Mouse (Mus musculus): ENCODE measurements around the gene Slc41a3.

The Slc41a3 gene

DNA sequence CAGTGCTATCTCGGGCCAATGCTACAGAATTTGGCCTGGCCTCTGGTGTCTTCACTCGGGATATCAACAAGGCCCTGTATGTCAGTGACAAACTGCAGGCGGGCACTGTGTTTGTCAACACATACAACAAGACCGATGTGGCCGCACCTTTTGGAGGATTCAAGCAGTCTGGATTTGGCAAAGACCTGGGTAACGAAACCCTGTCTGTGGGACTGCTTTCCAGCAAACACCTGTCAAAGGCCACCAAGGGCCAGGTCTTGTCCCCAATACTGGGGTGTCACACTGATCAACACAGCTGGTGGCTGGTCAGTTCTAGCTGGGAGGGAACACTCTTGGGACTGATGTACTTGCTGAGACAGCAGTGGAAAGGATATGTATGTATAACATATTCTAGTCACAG lies 6.3 kb upstream of the Slc41a3 start:
- no peak for DNase-seq (ENCODE audit: low spot score)

DNA sequence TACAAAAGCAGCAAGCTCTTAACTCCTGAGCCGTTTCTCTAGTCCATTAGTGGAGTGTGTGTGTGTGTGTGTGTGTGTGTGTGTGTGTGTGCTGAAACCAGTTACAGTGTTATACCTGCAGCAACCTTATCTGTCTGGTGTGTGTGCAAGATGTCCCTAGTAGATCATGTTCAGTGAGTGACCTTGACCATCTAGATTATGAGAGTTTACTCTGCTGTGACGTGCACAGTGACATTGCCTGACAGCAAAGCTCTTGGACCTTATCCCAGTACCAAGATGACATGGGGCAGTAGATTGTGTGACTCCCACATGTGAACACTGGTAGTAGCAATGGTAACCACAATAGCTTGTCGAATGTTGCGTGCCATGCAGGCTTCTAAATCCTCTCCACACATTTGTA lies 4.2 kb upstream of the Slc41a3 start:
- no peak for DNase-seq (ENCODE audit: low spot score)

DNA sequence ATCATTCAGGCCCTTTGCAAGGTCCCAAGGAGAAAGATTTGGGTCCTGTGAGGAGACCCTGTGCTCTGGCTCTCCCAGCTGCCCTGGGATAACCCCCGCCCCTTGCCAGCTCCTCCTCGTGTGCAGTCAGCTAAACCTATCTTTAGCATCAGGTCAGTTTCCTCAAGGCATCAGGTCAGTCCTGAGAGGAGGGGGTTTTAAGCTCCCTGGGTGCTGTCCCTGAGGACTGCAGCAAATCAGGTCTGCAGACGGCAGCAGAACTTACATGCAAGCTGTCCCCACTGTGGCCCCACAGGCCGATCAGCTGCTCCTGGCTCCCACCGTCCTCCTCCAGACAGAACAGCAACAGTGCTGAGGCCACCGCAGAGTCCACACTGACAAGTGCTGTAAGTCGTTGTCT lies 2.8 kb upstream of the Slc41a3 start:
- no peak for DNase-seq (ENCODE audit: low spot score)

DNA sequence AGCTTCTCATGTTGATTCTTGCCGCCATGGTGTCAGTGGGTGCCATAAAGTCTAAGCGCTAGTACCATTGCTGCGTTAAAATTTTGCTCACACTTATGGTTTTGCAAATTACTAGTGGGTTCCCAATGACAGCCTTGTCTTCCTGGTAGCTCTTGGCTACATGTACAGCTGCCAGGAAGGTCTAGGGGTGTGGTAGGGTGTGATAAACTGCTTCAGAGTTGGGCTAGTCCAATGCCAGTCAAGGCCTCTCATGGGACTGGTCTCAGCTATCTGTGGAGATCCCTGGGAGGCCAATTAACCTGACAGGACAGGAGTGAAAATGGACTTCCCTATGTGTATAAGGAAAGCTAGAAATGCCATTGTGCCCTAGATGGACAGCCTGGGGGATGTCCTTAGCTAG lies 2.2 kb upstream of the Slc41a3 start:
- DNase-seq (ENCODE audit: low spot score): no peak

DNA sequence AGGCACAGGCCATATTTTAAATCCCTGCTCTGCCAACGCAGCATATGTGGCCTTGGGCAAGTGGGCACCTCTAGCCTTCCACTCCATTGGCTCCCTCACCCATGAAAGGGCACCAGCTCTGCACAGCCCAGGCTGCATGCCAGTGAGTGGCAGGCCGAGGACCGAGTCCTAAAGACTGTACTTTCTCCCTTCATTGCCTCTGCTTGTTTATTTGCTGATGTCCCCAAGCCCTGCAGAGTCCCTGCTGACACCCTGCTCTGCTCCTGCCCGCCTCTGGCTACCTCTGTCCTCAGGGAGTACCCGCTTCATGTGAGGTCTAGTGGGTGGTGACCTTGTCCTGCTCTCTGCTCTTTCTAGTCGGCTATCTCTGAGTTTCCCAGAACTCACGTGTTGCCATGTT lies 1.4 kb upstream of the Slc41a3 start:
- DNase-seq (ENCODE audit: low spot score): no peak

DNA sequence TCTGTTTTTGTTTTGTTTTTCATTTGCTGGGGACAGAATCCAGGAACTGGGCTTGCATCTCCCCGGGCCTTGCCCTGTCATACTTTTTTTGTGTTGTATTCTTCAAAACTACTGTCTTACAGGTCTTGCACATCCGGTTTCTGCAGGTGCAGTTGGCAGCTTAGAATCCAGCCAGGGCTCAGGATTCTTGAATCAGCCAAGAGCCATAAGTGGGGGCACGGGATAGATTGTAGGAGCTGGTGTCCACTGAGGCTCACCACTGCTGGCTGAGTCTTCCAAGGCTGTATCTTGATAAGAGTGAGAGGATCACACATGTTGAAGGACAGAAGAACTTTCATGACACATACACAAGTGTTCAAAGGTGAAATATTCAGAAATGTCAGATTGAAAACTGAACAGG lies 395 bp upstream of the Slc41a3 start:
- no peak for DNase-seq (ENCODE audit: low spot score)

DNA sequence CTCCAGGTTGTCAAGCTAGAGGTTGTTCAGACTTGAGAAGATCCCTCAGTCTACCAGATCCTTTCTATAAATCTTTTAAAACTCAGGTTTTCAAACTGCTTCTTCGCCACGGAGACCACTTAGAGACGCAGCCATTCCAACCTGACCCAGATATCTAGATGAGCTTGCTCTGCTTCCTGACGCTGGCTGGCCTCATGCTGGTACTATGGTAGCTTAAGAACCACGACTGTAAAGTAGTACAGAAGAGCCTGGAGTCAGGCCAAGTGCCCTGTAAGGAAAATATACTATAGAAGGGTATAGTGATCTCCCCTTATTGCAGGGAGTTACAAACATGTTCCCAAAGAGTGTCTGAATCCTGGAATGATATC lies 757 bp downstream of the Slc41a3 start:
- no peak for DNase-seq (ENCODE audit: low spot score)

DNA sequence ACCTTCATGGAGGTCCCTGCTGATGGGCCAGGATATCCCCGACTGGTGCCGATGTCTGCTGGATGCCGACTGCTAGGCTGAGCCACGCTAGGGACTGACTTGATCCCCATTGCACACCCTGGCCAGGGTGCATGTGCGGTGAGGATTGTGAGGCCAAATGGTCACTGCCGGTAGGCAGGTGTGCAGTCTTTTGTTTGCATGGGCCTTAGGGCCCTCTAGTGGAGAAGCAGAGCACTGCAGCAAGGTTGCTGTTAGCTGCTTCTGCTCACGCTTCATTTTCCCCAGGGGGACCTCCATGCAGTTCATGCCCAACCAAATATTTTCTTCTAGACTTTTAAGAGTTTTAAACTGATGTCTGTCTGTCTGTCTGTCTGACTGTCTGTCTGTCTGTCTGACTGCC lies 2.0 kb downstream of the Slc41a3 start:
- peak; percentile 84 for DNase-seq (ENCODE audit: low spot score)

DNA sequence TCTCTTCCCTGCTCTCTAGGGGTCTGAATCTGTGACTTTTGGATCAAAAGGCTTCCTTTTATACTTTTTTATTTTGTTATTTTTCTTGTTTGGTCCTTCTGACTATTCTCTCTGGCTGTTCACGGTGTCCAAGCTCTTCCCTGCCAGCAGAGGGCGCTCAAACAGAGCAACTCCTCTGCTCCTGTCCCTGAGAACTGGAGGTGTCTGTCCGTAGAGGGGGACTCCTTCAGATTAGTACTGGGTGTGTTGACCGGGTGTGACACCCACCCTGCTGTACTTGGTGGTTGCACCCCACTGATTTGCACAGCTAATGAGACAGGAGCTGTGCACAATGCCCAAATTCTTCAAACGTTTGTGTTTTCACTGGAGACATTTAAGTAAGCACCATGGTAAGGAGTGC lies 2.7 kb downstream of the Slc41a3 start:
- DNase-seq (ENCODE audit: low spot score): peak; percentile 87

DNA sequence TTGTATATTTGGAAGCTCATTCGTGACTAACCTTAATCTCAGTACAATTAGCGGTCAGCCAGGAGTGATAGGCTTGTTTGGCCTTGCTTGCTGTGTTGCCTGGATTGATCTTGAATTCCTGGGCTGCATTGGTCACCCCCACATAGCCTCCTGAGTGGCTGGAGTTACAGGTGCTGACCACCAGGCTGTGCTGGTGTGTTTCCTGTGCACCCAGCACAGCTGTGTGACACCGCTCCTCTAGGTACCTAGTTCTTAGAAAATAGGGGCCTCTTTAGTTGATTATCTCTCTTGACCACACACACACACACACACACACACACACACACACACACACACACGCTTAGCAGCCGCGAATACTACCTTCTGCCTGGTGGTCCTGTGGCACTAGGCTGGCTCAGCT lies 3.7 kb downstream of the Slc41a3 start:
- peak; percentile 77 for DNase-seq (ENCODE audit: low spot score)

DNA sequence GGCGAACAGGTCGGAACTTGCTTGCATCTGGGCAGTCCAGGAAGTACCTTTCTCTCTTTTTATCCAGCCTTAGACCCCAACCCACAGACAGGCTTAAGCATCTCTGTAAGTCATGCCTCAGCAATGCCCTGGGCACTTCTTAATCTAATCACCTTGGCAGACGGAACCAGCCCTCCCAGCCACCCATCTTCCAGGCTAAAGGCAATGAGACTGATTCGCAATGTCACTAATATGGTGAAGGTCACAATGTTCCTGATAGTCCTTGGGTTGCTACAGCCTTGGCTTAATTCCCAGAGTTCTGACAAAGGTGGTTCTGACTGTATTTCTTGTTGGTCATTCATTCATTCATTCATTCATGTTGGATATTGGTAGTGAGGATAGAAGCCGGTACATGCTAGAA lies 5.7 kb downstream of the Slc41a3 start:
- no peak for DNase-seq (ENCODE audit: low spot score)

DNA sequence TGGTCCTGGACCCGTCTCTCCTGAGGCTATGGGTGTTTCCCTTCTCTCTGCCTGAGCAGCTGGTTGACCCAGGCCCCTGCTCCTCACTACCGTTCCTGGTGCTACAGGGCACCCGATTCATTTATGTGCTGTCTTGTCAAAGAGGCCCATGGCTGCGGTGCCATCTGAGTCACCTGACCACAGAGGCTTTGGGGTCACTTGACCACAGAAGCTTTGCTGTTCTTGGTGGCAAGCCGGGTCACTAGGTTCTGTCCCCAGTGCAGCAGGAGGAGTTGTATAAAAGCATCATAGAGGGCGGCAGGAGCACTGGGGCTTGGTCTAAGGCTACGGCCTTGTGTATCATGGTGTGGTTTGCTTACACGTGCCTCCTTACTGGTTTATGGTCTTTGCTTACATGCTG lies 8.8 kb downstream of the Slc41a3 start:
- DNase-seq (ENCODE audit: low spot score): no peak

DNA sequence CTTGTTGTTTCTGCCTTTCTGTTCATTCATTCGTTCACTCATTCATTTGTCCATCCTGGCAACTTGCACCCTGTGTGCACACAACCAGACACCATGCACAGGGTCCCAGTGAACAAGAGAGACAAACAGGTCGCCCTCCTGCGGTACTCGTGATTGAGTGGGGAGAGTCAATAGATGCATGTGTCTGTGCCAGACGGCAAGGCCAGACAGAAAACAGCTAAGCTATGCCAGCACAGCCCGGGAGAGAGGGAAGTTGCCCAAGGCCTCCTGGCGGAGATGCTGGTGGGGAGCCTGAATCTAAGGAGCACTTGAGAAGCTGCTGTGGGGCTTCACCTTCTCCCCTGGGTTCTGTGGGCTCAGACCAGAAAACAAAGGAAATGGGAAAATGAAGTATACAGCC lies 10.8 kb downstream of the Slc41a3 start:
- no peak for DNase-seq (ENCODE audit: low spot score)

DNA sequence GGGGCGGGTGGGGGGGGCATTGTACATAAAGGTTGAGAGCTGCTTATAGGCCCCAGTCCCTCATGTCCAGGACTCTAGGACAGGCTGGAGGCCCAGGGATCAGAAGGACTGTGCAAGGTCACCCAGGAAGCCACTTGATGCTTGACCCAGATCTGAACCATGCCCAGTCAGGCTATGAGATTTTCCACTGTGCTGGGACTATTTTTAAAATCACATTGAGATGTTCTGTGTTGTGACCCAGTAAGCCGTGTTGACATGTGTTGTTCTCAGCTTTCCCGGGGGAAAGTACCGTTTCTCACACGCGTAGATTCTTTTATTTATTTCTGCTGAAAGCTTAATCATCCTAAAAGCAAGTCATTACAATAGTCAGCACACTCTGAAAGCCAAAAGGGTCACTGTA lies 11.5 kb downstream of the Slc41a3 start:
- DNase-seq (ENCODE audit: low spot score): no peak

DNA sequence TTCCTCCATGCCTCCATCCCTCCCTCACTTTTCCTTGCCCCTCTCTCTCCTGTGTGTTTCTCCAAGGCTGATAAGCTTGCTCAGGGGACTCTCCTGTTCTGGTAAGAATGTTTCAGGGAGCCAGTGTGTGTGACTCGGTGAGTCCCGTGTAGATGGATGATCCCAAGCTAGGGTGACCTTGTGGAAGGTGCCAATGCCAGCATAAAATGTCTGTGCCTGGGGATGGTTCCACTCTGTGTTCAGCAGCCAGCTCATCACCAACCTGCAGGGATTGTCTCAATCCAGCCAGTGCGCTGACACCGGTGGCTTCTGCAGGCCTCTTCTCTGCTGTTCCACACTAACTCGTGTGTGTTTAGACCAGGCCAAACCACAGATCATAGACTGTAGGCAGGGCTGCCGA lies 12.0 kb downstream of the Slc41a3 start:
- no peak for DNase-seq (ENCODE audit: low spot score)

DNA sequence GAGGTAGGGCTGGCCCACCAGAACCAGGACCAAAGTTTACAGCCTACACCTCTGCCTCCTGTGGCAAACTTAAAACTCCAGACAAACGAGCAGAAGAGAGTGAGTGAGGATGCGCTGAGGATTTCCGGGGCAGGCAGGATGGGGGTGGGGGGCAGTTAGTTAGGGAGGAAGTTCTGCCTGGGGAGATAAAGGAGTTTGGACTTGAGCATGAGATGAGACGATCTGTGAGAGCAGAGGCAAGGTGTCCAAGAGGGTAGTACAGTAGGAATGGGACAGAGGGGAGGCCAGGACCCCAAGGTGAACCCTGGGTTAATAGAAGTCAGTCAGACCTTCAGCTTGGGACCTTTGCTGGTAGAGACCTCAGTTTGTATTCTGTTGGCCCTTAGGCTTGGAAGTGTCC lies 13.7 kb downstream of the Slc41a3 start:
- peak; percentile 64 for DNase-seq (ENCODE audit: low spot score)

DNA sequence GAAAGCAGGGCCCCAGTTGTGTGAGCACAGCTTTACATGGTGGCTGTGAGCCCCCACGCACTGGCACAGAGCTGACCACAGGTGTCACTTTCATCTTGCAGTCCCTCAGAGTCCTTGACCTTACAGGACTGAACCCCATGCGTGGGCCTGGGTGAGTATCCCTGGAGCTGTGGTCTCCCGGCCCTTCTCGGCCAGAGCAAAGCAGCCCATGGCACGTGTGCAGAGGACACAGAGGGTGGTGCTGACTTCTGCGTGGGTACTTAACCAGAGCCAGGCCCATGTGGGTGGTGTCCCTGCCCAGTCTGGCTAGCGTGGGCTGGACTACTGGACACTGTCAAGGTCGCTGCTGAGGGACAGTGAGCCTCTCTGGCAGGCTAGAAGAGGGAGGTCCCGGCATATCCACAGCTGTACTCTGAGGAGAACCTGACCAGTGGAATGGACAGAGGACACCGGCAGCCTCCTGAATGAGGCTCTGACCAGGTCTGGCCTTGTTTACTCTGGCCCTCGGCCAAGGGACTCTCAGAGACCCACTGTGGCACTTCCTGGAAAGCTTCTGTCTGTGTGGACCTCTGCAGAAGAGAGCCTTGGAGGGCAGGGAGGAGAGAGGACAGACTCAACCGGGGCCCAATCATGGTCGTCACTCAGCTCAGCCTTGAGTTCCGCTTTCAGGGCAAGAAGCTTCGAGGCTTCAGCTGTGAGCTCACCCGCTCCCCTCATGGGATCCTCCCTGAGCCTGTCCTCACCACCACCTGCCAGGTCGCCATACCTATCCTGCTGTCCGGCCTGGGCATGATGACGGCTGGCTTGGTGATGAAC lies 14.5 kb downstream of the Slc41a3 start:
- peak; percentile 39 for DNase-seq (ENCODE audit: low spot score)

DNA sequence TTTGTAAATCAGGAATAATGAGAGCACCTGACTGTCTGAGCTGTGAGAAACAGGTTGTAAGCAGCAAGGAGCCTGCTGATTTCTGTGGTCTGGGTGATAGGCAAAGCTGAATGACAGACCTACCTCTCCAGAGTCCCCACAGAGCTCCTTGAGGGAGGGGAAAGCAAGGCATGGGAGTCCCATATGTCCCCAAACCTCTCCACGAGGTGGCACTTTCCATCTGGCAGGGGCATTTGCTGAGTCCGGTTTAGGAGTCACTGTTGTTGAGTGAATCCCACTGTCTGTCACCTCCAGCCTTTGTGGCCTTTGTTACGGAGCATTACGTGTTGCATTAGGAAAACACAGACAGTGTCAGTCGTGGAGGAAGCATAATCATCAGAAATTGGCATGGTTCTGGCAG lies 15.4 kb downstream of the Slc41a3 start:
- peak; percentile 63 for DNase-seq (ENCODE audit: low spot score)

DNA sequence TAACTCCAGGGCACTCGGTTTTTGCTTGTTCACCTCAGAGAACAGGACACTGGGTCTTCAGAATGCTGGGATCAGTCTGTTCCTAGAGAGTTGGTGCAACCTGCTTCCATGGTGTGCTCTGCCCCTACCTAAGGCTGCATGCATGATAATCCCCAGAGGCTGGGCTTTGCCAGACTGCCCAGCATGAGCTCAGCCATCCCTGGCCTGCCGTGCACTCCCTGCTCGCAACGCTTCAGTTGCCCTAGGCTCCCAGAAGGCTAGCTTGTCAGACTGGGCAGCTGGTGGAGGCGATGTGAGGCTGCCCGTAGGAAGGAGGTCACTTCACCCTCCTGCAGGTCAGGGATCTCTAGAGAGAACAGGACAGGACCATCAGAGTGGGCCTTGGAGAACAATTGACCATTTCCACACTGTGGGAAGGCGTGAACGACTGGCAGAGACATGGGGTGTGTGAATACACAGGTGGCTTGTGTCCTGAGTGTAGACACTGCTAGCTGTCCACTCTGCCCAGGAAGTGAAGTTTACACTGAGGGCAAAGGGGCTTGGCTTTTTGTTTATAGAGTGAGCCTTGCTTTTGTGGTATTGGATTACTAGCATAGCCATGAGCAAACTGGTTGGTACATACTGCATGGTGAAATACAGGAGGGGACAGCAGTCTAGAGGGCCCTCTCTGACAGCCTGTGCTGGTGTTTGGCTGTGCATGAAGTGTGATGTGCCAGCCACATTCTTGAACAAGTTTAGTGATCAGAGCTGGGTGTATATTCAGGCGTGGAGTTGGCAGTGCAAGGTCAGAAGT lies 16.5 kb downstream of the Slc41a3 start:
- peak; percentile 39 for DNase-seq (ENCODE audit: low spot score)

DNA sequence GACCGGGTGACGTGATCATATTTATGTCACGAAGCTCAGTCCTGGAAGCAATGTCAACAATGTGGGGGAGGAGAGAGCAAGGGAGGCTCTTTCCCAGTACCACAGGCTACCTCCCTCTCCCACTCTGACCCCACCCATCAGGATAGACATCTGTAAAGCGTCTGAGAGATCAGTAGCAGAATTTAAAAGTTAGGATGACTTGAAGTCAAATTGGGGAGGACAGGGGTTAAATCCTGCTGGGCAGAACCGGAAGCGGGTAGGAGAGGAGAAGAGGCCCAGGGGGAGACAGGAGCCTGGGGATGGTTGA lies 17.0 kb downstream of the Slc41a3 start:
- peak; percentile 60 for DNase-seq (ENCODE audit: low spot score)

DNA sequence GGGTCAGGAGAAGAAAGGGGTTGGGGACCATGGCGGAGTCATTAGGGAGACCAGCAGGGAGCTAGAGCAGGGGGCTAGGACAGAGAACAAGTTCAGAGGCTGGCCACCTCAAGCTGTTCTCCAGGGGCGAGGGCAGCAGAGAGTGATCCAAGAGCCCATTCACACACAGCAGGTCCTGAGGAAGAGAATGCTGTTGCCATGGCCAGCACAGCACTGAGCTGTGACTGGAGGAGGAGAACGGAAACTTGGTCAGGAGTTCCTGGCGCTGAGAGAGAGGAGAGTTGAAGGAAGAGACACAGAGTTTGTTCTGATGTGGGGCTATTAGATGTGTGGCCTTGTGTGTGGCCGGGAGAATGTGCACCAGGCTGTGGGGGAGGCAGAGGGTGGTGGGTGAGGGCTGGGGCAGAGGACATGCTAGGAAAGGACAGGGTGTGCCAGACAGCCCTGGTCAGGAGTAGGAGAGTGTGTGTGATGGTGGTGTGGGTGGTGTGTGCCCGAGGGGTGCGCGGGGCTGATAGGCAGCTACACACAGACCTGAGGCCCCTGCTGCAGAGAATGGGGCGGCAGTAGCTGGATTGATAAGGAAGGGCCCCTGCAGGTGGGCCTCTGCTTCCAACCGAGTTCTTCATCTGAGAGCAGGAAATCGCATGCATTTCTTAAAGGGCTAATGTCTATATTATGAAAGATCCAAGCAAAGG lies 18.4 kb downstream of the Slc41a3 start:
- peak; percentile 84 for DNase-seq (ENCODE audit: low spot score)

DNA sequence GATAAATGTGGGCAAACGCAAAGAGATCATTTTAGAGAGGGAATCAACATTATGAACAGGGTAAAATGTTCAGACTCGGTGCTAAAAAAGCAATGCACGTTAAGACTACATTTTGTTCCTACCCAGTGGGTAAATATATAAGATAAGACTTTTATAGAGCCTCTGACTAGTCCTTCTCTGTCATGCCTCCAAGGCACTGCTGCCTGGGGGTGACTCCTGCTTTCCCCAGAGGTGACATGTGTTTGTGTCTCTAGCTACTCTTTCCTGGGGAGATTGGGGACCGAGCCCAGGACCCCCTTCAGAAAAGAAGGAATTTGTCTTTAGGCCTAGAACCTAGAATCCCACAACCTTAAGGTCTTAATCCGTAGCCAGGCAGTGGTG lies 18.9 kb downstream of the Slc41a3 start:
- DNase-seq (ENCODE audit: low spot score): no peak

DNA sequence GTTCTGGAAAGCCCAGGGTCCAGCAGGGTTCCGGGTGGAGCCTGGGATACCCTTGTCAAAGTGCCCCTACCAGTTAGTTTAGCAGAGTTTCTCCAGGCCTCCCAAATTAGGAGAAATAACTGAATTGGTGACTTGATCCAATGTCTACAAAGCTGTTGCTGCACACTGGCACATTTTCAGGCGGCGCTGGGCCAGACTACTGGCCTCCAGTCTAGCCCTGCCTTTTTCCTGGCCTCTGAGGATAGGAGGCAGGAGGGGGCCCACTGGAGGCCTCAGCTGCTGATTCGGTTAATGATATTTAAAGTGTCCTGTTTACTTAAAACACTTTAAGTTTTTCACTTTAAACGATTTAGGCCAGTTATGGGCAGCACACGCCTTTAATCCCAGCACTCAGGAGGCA lies 19.7 kb downstream of the Slc41a3 start:
- peak; percentile 54 for DNase-seq (ENCODE audit: low spot score)

Measured in c-Kit-positive CD71-positive TER-119-positive erythroid progenitor cells, embryonic 14.5 days (primary cell).